Mouse (Mus musculus): ENCODE data around the gene Tnn.

The Tnn gene

GRCm38 (mm10) chr1:160043271-160043975, 110.0 kb downstream of the Tnn start:
- DNase-seq (ENCODE audit: low spot score): no peak

- DNase-seq (ENCODE audit: low spot score): no peak
These were observed 111.0 kb downstream of the Tnn start for GRCm38 (mm10) chr1:160042351-160042750.

- no peak for DNase-seq (ENCODE audit: low spot score)
These were observed 112.1 kb downstream of the Tnn start for GRCm38 (mm10) chr1:160041264-160041775.

GRCm38 (mm10) chr1:160039951-160040645, 113.3 kb downstream of the Tnn start:
- no peak for DNase-seq (ENCODE audit: low spot score)

GRCm38 (mm10) chr1:160036996-160037521, 116.3 kb downstream of the Tnn start:
- no peak for DNase-seq (ENCODE audit: low spot score)

- no peak for DNase-seq (ENCODE audit: low spot score)
These were observed 117.8 kb downstream of the Tnn start for GRCm38 (mm10) chr1:160035561-160035960.
